In the genomic region with DNA sequence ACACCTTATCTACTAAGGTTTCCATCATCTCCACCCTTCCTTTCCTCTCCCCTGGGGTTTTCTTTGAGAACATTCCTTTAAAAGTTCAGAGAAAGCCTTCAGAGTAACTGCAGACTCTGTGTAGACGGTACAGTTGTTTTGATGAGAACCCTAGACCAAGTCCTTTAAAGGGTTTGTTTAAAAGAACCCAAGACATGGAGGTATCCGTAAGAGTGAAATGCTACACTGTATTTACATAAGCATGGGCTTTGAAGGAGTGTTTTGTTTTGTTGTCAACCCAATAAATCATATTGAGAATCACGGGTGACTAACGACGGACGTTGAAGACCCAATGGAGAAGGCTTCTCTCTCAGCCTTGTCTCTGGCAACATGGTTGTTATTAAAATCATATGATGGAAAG, we compare ENCODE assay signal across 11 mouse cellular contexts.
"Had no signal": no experiment of that assay in that cellular context is flagged by ENCODE, and none has a peak within 500 bp of the region (broad histone marks: within the 10 kb centered on the region; RNA-seq: fewer than 3 reads in every experiment).

No protein-coding gene starts in this region.

- ATAC-seq: intestine, postnatal 0 days; midbrain, embryonic 15.5 days had no signal

- H3K4me2 ChIP-seq: liver, embryonic 11.5 days; liver, embryonic 15.5 days; midbrain, embryonic 11.5 days; midbrain, embryonic 15.5 days; neural tube, embryonic 12.5 days had no signal

- H3K9me3 ChIP-seq: limb, embryonic 10.5 days; liver, embryonic 15.5 days; megakaryocyte, embryonic 14.5 days; midbrain, embryonic 15.5 days; neural tube, embryonic 12.5 days had no signal

- H3K4me3 ChIP-seq: left cerebral cortex, adult 2 months; limb, embryonic 10.5 days; liver, embryonic 15.5 days; megakaryocyte, embryonic 14.5 days; midbrain, embryonic 15.5 days; neural tube, embryonic 12.5 days had no signal

- H3K9ac ChIP-seq: liver, embryonic 15.5 days; midbrain, embryonic 15.5 days; neural tube, embryonic 12.5 days had no signal

- H3K36me3 ChIP-seq: limb, embryonic 10.5 days; liver, embryonic 15.5 days; midbrain, embryonic 15.5 days; neural tube, embryonic 12.5 days had no signal

- H3K4me1 ChIP-seq: liver, embryonic 15.5 days; megakaryocyte, embryonic 14.5 days; midbrain, embryonic 15.5 days; neural tube, embryonic 12.5 days had no signal

- DNase-seq: lung, adult 2 months had no signal

- H3K27me3 ChIP-seq: liver, embryonic 15.5 days; megakaryocyte, embryonic 14.5 days; midbrain, embryonic 15.5 days; neural tube, embryonic 12.5 days had no signal

- H3K27ac ChIP-seq: left cerebral cortex, adult 2 months; limb, embryonic 10.5 days; liver, embryonic 15.5 days; macrophage; midbrain, embryonic 15.5 days; neural tube, embryonic 12.5 days had no signal
